Mouse (Mus musculus): ENCODE results near the gene Rps26. TPM values are rescaled to one million over a fixed set of nuclear protein-coding genes. Genes with fewer than 3 reads are reported as not detected.

Gene Rps26
- 551 and 604 TPM in 2 replicates for polyA plus RNA-seq (2014; fragmentation: Nextera tagmentation; extraction: Ambion mirVana)

GRCm38 (mm10) chr10:128626311-128627310 is at the start of gene Rps26:
Gene Rps26 (minus strand): TSS chr10:128626747.
- Histone ChIP-seq H3K27me3 (ENCODE audit: control insufficient read depth, insufficient read depth, low read length) (no peaks in the 10 kb centered on the region), H3K9me3 (replicated peaks; ENCODE audit: control insufficient read depth, low read length) (no peaks in the 10 kb centered on the region), H3K9ac (ENCODE audit: low read depth, low read length) (peak within 1 kb of the TSS; percentile 91), H3K36me3 (ENCODE audit: control insufficient read depth, insufficient read depth, low read length) (peaks cover 16% of the 10 kb centered on the region), H3K4me2 (peak within 1 kb of the TSS; percentile 98), H3K27ac (ENCODE audit: low read depth, low read length) (peak within 1 kb of the TSS; percentile 74), H3K4me3 (ENCODE audit: low read depth, low read length) (peak within 1 kb of the TSS; percentile 71), H3K4me1 (ENCODE audit: control insufficient read depth, insufficient read depth, low read length) (peaks cover 5% of the 10 kb centered on the region)
- 1% methylated on average over 40 of the region's 40 CpGs for WGBS (ENCODE audit: insufficient replicate concordance)
- ATAC-seq (replicated peaks; ENCODE audit: insufficient number of reproducible peaks, low FRiP score, low TSS enrichment), result peak; percentile 93

- Histone ChIP-seq H3K27ac (ENCODE audit: low read depth, low read length) (peak overlapping the region; percentile 57), H3K4me2 (peak overlapping the region; percentile 95), H3K27me3 (ENCODE audit: control insufficient read depth, insufficient read depth, low read length) (peaks cover 2% of the 10 kb centered on the region; the same call in 1 of the 2 replicates), H3K36me3 (ENCODE audit: control insufficient read depth, insufficient read depth, low read length) (peaks cover 1% of the 10 kb centered on the region; the same call in 1 of the 2 replicates), H3K4me1 (ENCODE audit: control insufficient read depth, insufficient read depth, low read length) (peaks cover 5% of the 10 kb centered on the region; the same call in 1 of the 2 replicates), H3K4me3 (ENCODE audit: low read depth, low read length) (peak overlapping the region; percentile 73), H3K9ac (ENCODE audit: low read depth, low read length) (peak overlapping the region; percentile 67; the same call in 1 of the 2 replicates), H3K9me3 (replicated peaks; ENCODE audit: control insufficient read depth, low read length) (no peaks in the 10 kb centered on the region)
- ATAC-seq (replicated peaks; ENCODE audit: insufficient number of reproducible peaks, low FRiP score, low TSS enrichment), result no peak
- WGBS (ENCODE audit: insufficient replicate concordance), result 5% methylated on average over 9 of the region's 9 CpGs
These were observed 48.0 kb upstream of the Rps26 start for GRCm38 (mm10) chr10:128674469-128675008.

- peak within 1 kb of the TSS; percentile 57 for H3K27ac ChIP-seq (ENCODE audit: low read depth, low read length)
- WGBS (ENCODE audit: insufficient replicate concordance), result under 1% methylated on average over 60 of the region's 60 CpGs
- peak within 1 kb of the TSS; percentile 67 for H3K9ac ChIP-seq (ENCODE audit: low read depth, low read length)
- H3K36me3 ChIP-seq (ENCODE audit: control insufficient read depth, insufficient read depth, low read length), result no peaks in the 10 kb centered on the region
- peak within 1 kb of the TSS; percentile 95 for H3K4me2 ChIP-seq
- ATAC-seq (replicated peaks; ENCODE audit: insufficient number of reproducible peaks, low FRiP score, low TSS enrichment), result peak; percentile 85
- H3K4me1 ChIP-seq (ENCODE audit: control insufficient read depth, insufficient read depth, low read length), result peaks cover 5% of the 10 kb centered on the region; the same call in 1 of the 2 replicates
- H3K4me3 ChIP-seq (ENCODE audit: low read depth, low read length), result peak within 1 kb of the TSS; percentile 73
- peaks cover 2% of the 10 kb centered on the region; the same call in 1 of the 2 replicates for H3K27me3 ChIP-seq (ENCODE audit: control insufficient read depth, insufficient read depth, low read length)
- H3K9me3 ChIP-seq (replicated peaks; ENCODE audit: control insufficient read depth, low read length), result no peaks in the 10 kb centered on the region
These were observed 47.4 kb upstream of the Rps26 start, which contains the start of gene Suox for GRCm38 (mm10) chr10:128673763-128674468. Gene Suox (minus strand): TSS chr10:128674073.

- no peak overlapping the region for H3K4me2 ChIP-seq
- no peak overlapping the region for H3K4me3 ChIP-seq (ENCODE audit: low read depth, low read length)
- no peak overlapping the region for H3K9ac ChIP-seq (ENCODE audit: low read depth, low read length)
- no peak overlapping the region for H3K27ac ChIP-seq (ENCODE audit: low read depth, low read length)
- no peak for ATAC-seq (replicated peaks; ENCODE audit: insufficient number of reproducible peaks, low FRiP score, low TSS enrichment)
- H3K27me3 ChIP-seq (ENCODE audit: control insufficient read depth, insufficient read depth, low read length), result peaks cover 2% of the 10 kb centered on the region; the same call in 1 of the 2 replicates
- WGBS (ENCODE audit: insufficient replicate concordance), result 89% methylated on average over 9 of the region's 9 CpGs
- H3K9me3 ChIP-seq (replicated peaks; ENCODE audit: control insufficient read depth, low read length), result no peaks in the 10 kb centered on the region
- H3K36me3 ChIP-seq (ENCODE audit: control insufficient read depth, insufficient read depth, low read length), result no peaks in the 10 kb centered on the region
- peaks cover 5% of the 10 kb centered on the region; the same call in 1 of the 2 replicates for H3K4me1 ChIP-seq (ENCODE audit: control insufficient read depth, insufficient read depth, low read length)
These were observed 44.6 kb upstream of the Rps26 start for GRCm38 (mm10) chr10:128671148-128671547.

GRCm38 (mm10) chr10:128668790-128669672 is 42.5 kb upstream of the Rps26 start:
- ATAC-seq (replicated peaks; ENCODE audit: insufficient number of reproducible peaks, low FRiP score, low TSS enrichment), result no peak
- under 1% methylated on average over 42 of the region's 42 CpGs for whole genome bisulfite sequencing (ENCODE audit: insufficient replicate concordance)
- 0 out of 2 replicates have a peak overlapping the region, but pooled peaks have one; percentile 35 for H3K27ac ChIP-seq (ENCODE audit: low read depth, low read length)

GRCm38 (mm10) chr10:128665806-128666205 is 39.3 kb upstream of the Rps26 start:
- Histone ChIP-seq H3K4me1 (ENCODE audit: control insufficient read depth, insufficient read depth, low read length) (no peaks in the 10 kb centered on the region), H3K36me3 (ENCODE audit: control insufficient read depth, insufficient read depth, low read length) (no peaks in the 10 kb centered on the region), H3K4me2 (no peak overlapping the region), H3K4me3 (ENCODE audit: low read depth, low read length) (no peak overlapping the region), H3K9me3 (replicated peaks; ENCODE audit: control insufficient read depth, low read length) (no peaks in the 10 kb centered on the region), H3K27me3 (ENCODE audit: control insufficient read depth, insufficient read depth, low read length) (peaks cover 2% of the 10 kb centered on the region; the same call in 1 of the 2 replicates), H3K9ac (ENCODE audit: low read depth, low read length) (no peak overlapping the region), H3K27ac (ENCODE audit: low read depth, low read length) (no peak overlapping the region)
- 86% methylated on average over 2 of the region's 2 CpGs for WGBS (ENCODE audit: insufficient replicate concordance)
- no peak for ATAC-seq (replicated peaks; ENCODE audit: insufficient number of reproducible peaks, low FRiP score, low TSS enrichment)

More at GRCm38 (mm10) chr10:128668790-128669672, 42.5 kb upstream of the Rps26 start:
- Histone ChIP-seq H3K36me3 (ENCODE audit: control insufficient read depth, insufficient read depth, low read length) (no peaks in the 10 kb centered on the region), H3K4me2 (peak overlapping the region; percentile 95), H3K4me3 (ENCODE audit: low read depth, low read length) (peak overlapping the region; percentile 76), H3K9me3 (replicated peaks; ENCODE audit: control insufficient read depth, low read length) (no peaks in the 10 kb centered on the region), H3K27me3 (ENCODE audit: control insufficient read depth, insufficient read depth, low read length) (peaks cover 2% of the 10 kb centered on the region; the same call in 1 of the 2 replicates), H3K4me1 (ENCODE audit: control insufficient read depth, insufficient read depth, low read length) (peaks cover 5% of the 10 kb centered on the region; the same call in 1 of the 2 replicates), H3K9ac (ENCODE audit: low read depth, low read length) (peak overlapping the region; percentile 73)

GRCm38 (mm10) chr10:128665307-128665706 is 38.8 kb upstream of the Rps26 start:
- H3K4me2 ChIP-seq, result no peak overlapping the region
- ATAC-seq (replicated peaks; ENCODE audit: insufficient number of reproducible peaks, low FRiP score, low TSS enrichment), result no peak
- H3K27ac ChIP-seq (ENCODE audit: low read depth, low read length), result no peak overlapping the region
- no peaks in the 10 kb centered on the region for H3K4me1 ChIP-seq (ENCODE audit: control insufficient read depth, insufficient read depth, low read length)
- peaks cover 2% of the 10 kb centered on the region; the same call in 1 of the 2 replicates for H3K27me3 ChIP-seq (ENCODE audit: control insufficient read depth, insufficient read depth, low read length)
- 70% methylated on average over 3 of the region's 3 CpGs for WGBS (ENCODE audit: insufficient replicate concordance)
- H3K9ac ChIP-seq (ENCODE audit: low read depth, low read length), result no peak overlapping the region
- no peaks in the 10 kb centered on the region for H3K9me3 ChIP-seq (replicated peaks; ENCODE audit: control insufficient read depth, low read length)
- H3K36me3 ChIP-seq (ENCODE audit: control insufficient read depth, insufficient read depth, low read length), result no peaks in the 10 kb centered on the region
- no peak overlapping the region for H3K4me3 ChIP-seq (ENCODE audit: low read depth, low read length)
